Mouse (Mus musculus): ENCODE data around the gene Tmem120b.

GRCm38 (mm10) chr5:123019336-123020016 is 48.7 kb upstream of the Tmem120b start:
- TF ChIP-seq GATA1 (IDR thresholded peaks at IDR 0.05; ENCODE audit: low read length) (no peak), TAL1 (IDR thresholded peaks at IDR 0.05; ENCODE audit: low read length) (no peak)
